Mouse (Mus musculus): ENCODE data around the gene Gp1ba. TPM values are rescaled to one million over a fixed set of nuclear protein-coding genes. Genes with fewer than 3 reads are reported as not detected.

Gene Gp1ba
- 0.13 and 0.19 TPM in 2 replicates for polyA plus RNA-seq (2012; rRNA removed)

DNA sequence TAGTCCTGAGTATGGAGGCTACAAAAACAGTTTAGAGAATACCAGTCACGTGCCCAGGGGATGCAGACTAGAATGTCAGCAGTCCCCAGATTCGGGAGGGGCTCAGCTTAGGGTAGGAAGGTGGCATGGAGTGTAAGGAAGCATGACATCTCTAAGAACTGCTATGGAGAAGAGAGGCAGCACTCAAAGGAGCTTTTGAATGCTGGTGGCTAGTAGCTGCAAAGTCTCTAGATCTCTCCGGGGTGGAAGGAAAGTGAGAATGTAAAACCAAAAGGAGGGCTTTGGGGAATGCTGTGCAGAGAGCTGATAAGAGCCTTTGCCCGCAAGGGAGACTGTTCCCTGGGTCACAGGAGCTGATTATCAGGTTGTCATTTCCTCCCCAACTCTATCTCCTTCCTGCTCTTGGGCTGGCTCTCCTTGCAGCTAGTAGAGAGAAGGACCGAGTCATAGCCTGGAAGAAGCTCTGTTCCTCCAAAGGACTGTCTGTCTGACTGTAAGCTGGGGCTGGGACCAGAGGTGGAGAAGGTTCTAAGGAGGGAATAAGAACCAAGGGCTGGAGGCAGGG, at the start of gene Gp1ba:
Gene Gp1ba, plus strand, starts transcription at position 409 of the 565 bp plus-strand sequence.
- TF ChIP-seq POLR2A (IDR thresholded peaks at IDR 0.05; ENCODE audit: control insufficient read depth, low read depth, low read length) (no peak), CTCF (IDR thresholded peaks at IDR 0.05; ENCODE audit: control insufficient read depth, insufficient read depth, insufficient replicate concordance, low read depth, low read length) (no peak)
- H3K36me3 ChIP-seq (ENCODE audit: control insufficient read depth, insufficient read depth, low read length): no peaks in the 10 kb centered on the region
- no peaks in the 10 kb centered on the region for H3K27me3 ChIP-seq (ENCODE audit: control insufficient read depth, insufficient read depth, low read length)
- no peaks in the 10 kb centered on the region for H3K4me1 ChIP-seq (ENCODE audit: control insufficient read depth, insufficient read depth, low read length)
- H3K27ac ChIP-seq (ENCODE audit: control insufficient read depth, insufficient read depth, low read depth, low read length): no peak within 1 kb of the TSS
- H3K4me3 ChIP-seq (ENCODE audit: control insufficient read depth, low read depth, low read length): no peak within 1 kb of the TSS

DNA sequence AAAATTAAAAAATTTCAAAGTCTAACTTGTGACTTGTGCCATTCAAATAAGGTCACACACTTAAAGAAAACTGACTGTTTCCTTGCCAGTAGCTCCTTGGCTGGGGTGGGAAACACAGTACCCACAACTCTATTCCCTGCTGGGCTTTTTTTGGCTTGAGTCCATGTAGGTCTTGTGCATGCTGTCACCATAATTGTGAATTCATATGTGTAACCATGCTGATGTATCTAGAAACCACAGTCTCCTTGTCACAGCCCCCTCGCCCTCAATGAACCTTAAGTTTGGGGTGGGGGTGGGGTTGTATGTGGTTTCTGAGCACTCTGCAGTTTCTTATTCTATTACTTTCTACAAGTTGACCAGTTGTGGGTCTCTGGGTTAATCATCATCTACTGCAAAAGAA, 47.2 kb upstream of the Gp1ba start:
- no peaks in the 10 kb centered on the region for H3K4me1 ChIP-seq (ENCODE audit: control insufficient read depth, insufficient read depth, low read length)
- H3K27ac ChIP-seq (ENCODE audit: control insufficient read depth, insufficient read depth, low read depth, low read length): no peak overlapping the region
- H3K4me3 ChIP-seq (ENCODE audit: control insufficient read depth, low read depth, low read length): no peak overlapping the region
- H3K27me3 ChIP-seq (ENCODE audit: control insufficient read depth, insufficient read depth, low read length): no peaks in the 10 kb centered on the region
- no peaks in the 10 kb centered on the region for H3K36me3 ChIP-seq (ENCODE audit: control insufficient read depth, insufficient read depth, low read length)
- TF ChIP-seq CTCF (IDR thresholded peaks at IDR 0.05; ENCODE audit: control insufficient read depth, insufficient read depth, insufficient replicate concordance, low read depth, low read length) (no peak), POLR2A (IDR thresholded peaks at IDR 0.05; ENCODE audit: control insufficient read depth, low read depth, low read length) (no peak)

DNA sequence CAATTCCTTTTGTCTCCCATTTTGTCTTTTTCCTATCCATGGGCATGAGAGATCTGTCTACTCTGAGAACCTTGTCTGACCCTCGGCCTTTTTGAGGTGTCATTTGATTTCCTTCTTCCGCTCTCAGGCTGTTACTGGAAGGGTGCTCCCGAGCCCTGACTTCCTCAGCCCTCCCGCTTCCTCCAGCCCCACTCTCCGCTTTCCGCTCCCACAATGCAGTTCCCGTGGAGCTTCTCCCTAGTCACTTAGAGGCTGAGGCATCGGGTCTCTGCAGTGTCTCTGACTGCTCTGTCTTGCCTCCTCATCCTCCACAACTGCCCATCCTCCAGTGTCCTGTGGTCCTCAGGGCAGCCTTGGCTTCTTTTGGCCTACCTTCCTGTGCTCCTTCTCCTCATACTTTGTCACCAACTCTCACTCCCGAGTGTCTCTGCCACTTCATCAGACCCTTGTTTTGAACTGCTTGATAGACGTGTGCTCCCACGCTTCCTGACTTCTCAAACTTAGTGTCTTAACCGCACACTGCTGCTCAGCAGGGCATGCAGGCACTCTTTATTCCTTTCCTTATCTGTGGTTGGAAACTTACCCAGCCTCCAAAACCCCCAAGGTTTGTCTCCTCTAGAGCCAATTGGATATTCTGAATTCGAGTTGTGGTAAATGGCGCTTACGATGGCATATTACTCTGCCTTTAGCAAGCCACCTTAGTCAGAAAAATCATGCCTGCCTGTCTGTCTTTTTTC, 44.5 kb upstream of the Gp1ba start:
- H3K4me3 ChIP-seq (ENCODE audit: control insufficient read depth, low read depth, low read length): no peak overlapping the region
- H3K27me3 ChIP-seq (ENCODE audit: control insufficient read depth, insufficient read depth, low read length): no peaks in the 10 kb centered on the region
- no peak overlapping the region; the same call in 1 of the 2 replicates for H3K27ac ChIP-seq (ENCODE audit: control insufficient read depth, insufficient read depth, low read depth, low read length)
- no peaks in the 10 kb centered on the region for H3K4me1 ChIP-seq (ENCODE audit: control insufficient read depth, insufficient read depth, low read length)
- TF ChIP-seq CTCF (IDR thresholded peaks at IDR 0.05; ENCODE audit: control insufficient read depth, insufficient read depth, insufficient replicate concordance, low read depth, low read length) (no peak), POLR2A (IDR thresholded peaks at IDR 0.05; ENCODE audit: control insufficient read depth, low read depth, low read length) (no peak)
- no peaks in the 10 kb centered on the region; the same call in 1 of the 2 replicates for H3K36me3 ChIP-seq (ENCODE audit: control insufficient read depth, insufficient read depth, low read length)

DNA sequence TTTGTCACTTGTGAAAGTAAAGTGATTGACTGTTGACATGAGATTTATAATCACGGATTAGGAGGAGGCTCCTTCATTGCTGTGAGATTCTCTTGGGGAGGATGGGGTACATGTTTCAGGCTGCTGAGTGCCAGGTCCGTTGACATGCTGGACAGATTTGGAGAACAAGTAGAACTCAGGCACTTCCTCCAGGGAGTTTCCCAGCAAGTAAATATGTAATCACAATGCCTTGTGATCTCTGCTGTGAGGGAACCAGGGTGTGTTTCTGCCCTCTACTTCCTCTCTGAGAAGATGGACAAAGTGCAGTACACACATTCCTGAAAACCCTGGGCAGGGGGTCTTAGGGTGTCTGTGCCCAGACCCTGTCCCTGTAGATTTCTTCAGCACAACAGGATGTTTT, 43.3 kb upstream of the Gp1ba start:
- Histone ChIP-seq H3K27me3 (ENCODE audit: control insufficient read depth, insufficient read depth, low read length) (no peaks in the 10 kb centered on the region), H3K4me1 (ENCODE audit: control insufficient read depth, insufficient read depth, low read length) (no peaks in the 10 kb centered on the region), H3K4me3 (ENCODE audit: control insufficient read depth, low read depth, low read length) (no peak overlapping the region), H3K36me3 (ENCODE audit: control insufficient read depth, insufficient read depth, low read length) (no peaks in the 10 kb centered on the region; the same call in 1 of the 2 replicates), H3K27ac (ENCODE audit: control insufficient read depth, insufficient read depth, low read depth, low read length) (no peak overlapping the region)
- TF ChIP-seq POLR2A (IDR thresholded peaks at IDR 0.05; ENCODE audit: control insufficient read depth, low read depth, low read length) (no peak), CTCF (IDR thresholded peaks at IDR 0.05; ENCODE audit: control insufficient read depth, insufficient read depth, insufficient replicate concordance, low read depth, low read length) (no peak)

DNA sequence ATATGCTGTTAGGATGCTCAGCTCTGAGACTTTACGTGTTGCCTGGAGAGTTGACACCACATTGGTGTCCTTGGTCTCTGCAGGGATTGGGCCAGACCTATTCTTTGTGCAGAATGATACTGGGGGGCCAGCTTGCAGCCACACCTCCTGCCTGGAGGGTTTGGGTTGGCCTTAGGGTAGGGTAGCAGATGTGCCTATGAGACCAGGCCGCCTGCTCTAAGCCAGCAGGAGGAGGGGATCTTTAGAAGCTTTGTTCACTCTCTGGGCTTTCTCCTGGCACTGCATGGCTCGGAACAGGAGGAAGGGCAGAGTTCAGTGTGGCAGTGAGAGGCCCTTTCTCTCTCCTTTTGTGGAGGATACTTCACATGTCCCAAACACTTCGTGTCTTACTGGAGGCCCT, 42.8 kb upstream of the Gp1ba start:
- Histone ChIP-seq H3K27ac (ENCODE audit: control insufficient read depth, insufficient read depth, low read depth, low read length) (peak overlapping the region; percentile 6; the same call in 1 of the 2 replicates), H3K27me3 (ENCODE audit: control insufficient read depth, insufficient read depth, low read length) (no peaks in the 10 kb centered on the region)

DNA sequence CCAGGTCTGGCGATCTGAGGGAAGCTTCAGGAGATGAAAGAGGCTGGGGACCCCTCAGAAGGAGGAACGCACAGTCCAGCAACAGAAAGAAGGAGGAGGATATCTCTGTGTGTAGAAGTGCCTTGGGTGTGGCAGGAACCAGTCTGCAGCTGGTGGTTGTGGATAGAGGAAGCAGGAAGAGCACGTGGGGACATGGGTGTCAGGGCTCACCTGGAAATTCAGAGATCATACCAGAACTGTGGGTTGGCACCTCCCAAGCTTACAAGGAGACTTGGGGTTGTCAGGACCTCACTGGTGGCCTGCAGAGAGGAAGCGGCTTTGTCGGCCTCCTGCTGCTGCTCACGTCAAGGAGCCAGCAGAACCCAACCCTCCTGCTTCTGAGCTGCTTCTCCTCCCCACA, 41.6 kb upstream of the Gp1ba start:
- no peaks in the 10 kb centered on the region for H3K27me3 ChIP-seq (ENCODE audit: control insufficient read depth, insufficient read depth, low read length)
- H3K36me3 ChIP-seq (ENCODE audit: control insufficient read depth, insufficient read depth, low read length): no peaks in the 10 kb centered on the region; the same call in 1 of the 2 replicates
- no peak overlapping the region for H3K27ac ChIP-seq (ENCODE audit: control insufficient read depth, insufficient read depth, low read depth, low read length)
- no peaks in the 10 kb centered on the region for H3K4me1 ChIP-seq (ENCODE audit: control insufficient read depth, insufficient read depth, low read length)
- no peak for TF ChIP-seq POLR2A (IDR thresholded peaks at IDR 0.05; ENCODE audit: control insufficient read depth, low read depth, low read length)
- TF ChIP-seq CTCF (IDR thresholded peaks at IDR 0.05; ENCODE audit: control insufficient read depth, insufficient read depth, insufficient replicate concordance, low read depth, low read length): no peak
- H3K4me3 ChIP-seq (ENCODE audit: control insufficient read depth, low read depth, low read length): no peak overlapping the region

More for the DNA sequence above, 42.8 kb upstream of the Gp1ba start:
- H3K4me1 ChIP-seq (ENCODE audit: control insufficient read depth, insufficient read depth, low read length): no peaks in the 10 kb centered on the region
- H3K36me3 ChIP-seq (ENCODE audit: control insufficient read depth, insufficient read depth, low read length): no peaks in the 10 kb centered on the region; the same call in 1 of the 2 replicates
- no peak for TF ChIP-seq POLR2A (IDR thresholded peaks at IDR 0.05; ENCODE audit: control insufficient read depth, low read depth, low read length)
- no peak for TF ChIP-seq CTCF (IDR thresholded peaks at IDR 0.05; ENCODE audit: control insufficient read depth, insufficient read depth, insufficient replicate concordance, low read depth, low read length)
- no peak overlapping the region for H3K4me3 ChIP-seq (ENCODE audit: control insufficient read depth, low read depth, low read length)

DNA sequence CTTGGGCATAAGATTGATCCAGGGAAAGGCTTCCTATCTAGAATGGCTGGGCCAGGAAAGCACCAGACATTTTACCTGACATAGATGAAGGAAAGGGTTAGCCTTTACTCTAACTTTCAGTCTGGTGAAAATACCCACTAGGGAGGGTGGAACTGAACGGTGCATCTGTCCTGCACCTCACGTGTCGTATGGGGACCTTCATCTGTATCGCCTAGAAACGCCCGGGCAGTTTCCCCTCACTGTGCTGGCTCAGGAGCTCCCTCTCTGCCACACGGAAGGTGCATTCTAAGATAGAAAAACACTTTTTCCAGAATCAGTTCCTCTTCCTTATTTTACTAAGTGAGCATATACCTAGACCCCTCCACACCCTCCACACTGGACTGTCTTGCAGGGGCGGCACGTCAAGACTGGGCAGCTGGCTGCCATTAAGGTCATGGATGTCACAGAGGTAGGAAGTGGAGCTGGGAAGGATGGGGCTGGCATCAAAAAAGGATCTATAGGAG, 40.4 kb upstream of the Gp1ba start:
- no peaks in the 10 kb centered on the region for H3K27me3 ChIP-seq (ENCODE audit: control insufficient read depth, insufficient read depth, low read length)
- H3K27ac ChIP-seq (ENCODE audit: control insufficient read depth, insufficient read depth, low read depth, low read length): no peak overlapping the region
- H3K36me3 ChIP-seq (ENCODE audit: control insufficient read depth, insufficient read depth, low read length): no peaks in the 10 kb centered on the region; the same call in 1 of the 2 replicates
- TF ChIP-seq POLR2A (IDR thresholded peaks at IDR 0.05; ENCODE audit: control insufficient read depth, low read depth, low read length) (no peak), CTCF (IDR thresholded peaks at IDR 0.05; ENCODE audit: control insufficient read depth, insufficient read depth, insufficient replicate concordance, low read depth, low read length) (no peak)
- no peaks in the 10 kb centered on the region for H3K4me1 ChIP-seq (ENCODE audit: control insufficient read depth, insufficient read depth, low read length)
- H3K4me3 ChIP-seq (ENCODE audit: control insufficient read depth, low read depth, low read length): no peak overlapping the region

All from testis, adult 2 months (tissue).